Mouse (Mus musculus) liver, embryonic 14.5 days (tissue): ENCODE results near the gene C1qtnf6.

Source experiments
- CTCF ChIP-seq: IDR thresholded peaks from 2 replicates; pipeline ENCODE4 v1.5.1; 2016; ENCODE audit warnings: antibody characterized with exemption, low read depth, control low read depth
- EP300 ChIP-seq: IDR thresholded peaks from 2 replicates; pipeline ENCODE4 v1.6.1; 2016; ENCODE audit warnings: antibody characterized with exemption, low read depth

GRCm38 (mm10) chr15:78513019-78513418 lies 18.2 kb downstream of the C1qtnf6 start:
- no peak for TF ChIP-seq CTCF
- TF ChIP-seq EP300: no peak
